In genomic region chr6:147849988-147850387, GRCm38 (mm10) we compare ENCODE assay signal across 22 mouse cellular contexts.
A peak's percentile ranks its signal among the peaks of the same experiment; 100 is the strongest.
DNase-seq lines count a peak whose midpoint lies in the region; TF ChIP-seq lines count a peak whose summit lies in the region.
"Had no signal": no experiment of that assay in that cellular context is flagged by ENCODE, and none has a peak within 500 bp of the region (broad histone marks: within the 10 kb centered on the region; RNA-seq: fewer than 3 reads in every experiment).

No protein-coding gene starts in this region.

- no peak overlapping the region for H3K4me2 ChIP-seq in CH12.LX (ENCODE audit: insufficient read depth, low read depth, poor library complexity, severe bottlenecking)

- no peak for DNase-seq in CH12.LX (ENCODE audit: extremely low read depth)
- DNase-seq in ES-E14 (ENCODE audit: low read depth, low spot score): no peak
- no peak for DNase-seq in MEL (ENCODE audit: low read depth, low spot score)
- no peak for DNase-seq in adrenal gland, postnatal 14 days
- DNase-seq in adipocyte (ENCODE audit: low spot score): no peak
- no peak for DNase-seq in layer of hippocampus, postnatal 14 days (ENCODE audit: low spot score in 2 of 2)
- DNase-seq: adrenal gland, adult 2 months; adrenal gland, adult 8-10 months; adrenal gland, postnatal 10 days; adrenal gland, postnatal 25 days; adrenal gland, postnatal 36 days; B cell, adult 2 months; cerebellum, adult 11 months; cerebellum, adult 11-12 months; cerebellum, adult 18-20 months; cerebellum, adult 2 months; cerebellum, adult 8-10 months; cerebellum, adult 9-10 months; cerebellum, adult 9-11 months; cerebellum, postnatal 10 days had no signal

- no peak for TF ChIP-seq RAD21 in CH12.LX (IDR thresholded peaks at IDR 0.05; ENCODE audit: low read depth, low read length)
- no peak for TF ChIP-seq RAD21 in MEL (IDR thresholded peaks at IDR 0.05; ENCODE audit: low read depth, low read length)

- TF ChIP-seq CTCF in CH12.LX (conservative IDR thresholded peaks at IDR 0.05 in 1 of 2, IDR thresholded peaks at IDR 0.05 in 1 of 2; ENCODE audit: low read depth in 2 of 2, low read length in 2 of 2) (no peak), MEL (IDR thresholded peaks at IDR 0.05 in 2 of 3, conservative IDR thresholded peaks at IDR 0.05 in 1 of 3; ENCODE audit: control insufficient read depth in 1 of 3, insufficient read depth in 1 of 3, low read depth in 2 of 3, low read length in 3 of 3, poor library complexity in 1 of 3, severe bottlenecking in 1 of 3) (no peak)

- TF ChIP-seq POLR2A in CH12.LX (IDR thresholded peaks at IDR 0.05; ENCODE audit: low read depth, low read length): no peak
- TF ChIP-seq POLR2A in MEL (IDR thresholded peaks at IDR 0.05; ENCODE audit: control insufficient read depth in 1 of 2, insufficient read depth in 1 of 2, low read depth in 1 of 2, low read length in 2 of 2, poor library complexity in 1 of 2): no peak

- no peak for TF ChIP-seq EP300 in CH12.LX (IDR thresholded peaks at IDR 0.05; ENCODE audit: low read length)
- TF ChIP-seq EP300 in MEL (IDR thresholded peaks at IDR 0.05; ENCODE audit: low read depth in 1 of 2, low read length in 2 of 2): no peak

- no peaks in the 10 kb centered on the region for H3K36me3 ChIP-seq in CH12.LX (replicated peaks in 1 of 2; ENCODE audit: control insufficient read depth in 1 of 2, insufficient read depth in 1 of 2, low read length in 1 of 2)
- H3K36me3 ChIP-seq in ES-E14 (ENCODE audit: control insufficient read depth, insufficient read depth, low read length, poor library complexity, severe bottlenecking): no peaks in the 10 kb centered on the region
- no peaks in the 10 kb centered on the region for H3K36me3 ChIP-seq in MEL (ENCODE audit: control insufficient read depth in 1 of 2, insufficient read depth in 2 of 2, low read length in 2 of 2)
- H3K36me3 ChIP-seq: G1E had no signal

- H3K9ac ChIP-seq in CH12.LX (ENCODE audit: insufficient read depth, low read depth) (no peak overlapping the region), ES-E14 (ENCODE audit: insufficient read depth, low read depth, low read length, poor library complexity, severe bottlenecking) (no peak overlapping the region), MEL (ENCODE audit: control insufficient read depth, low read depth, low read length, poor library complexity, severe bottlenecking) (no peak overlapping the region)

- H3K79me2 ChIP-seq in CH12.LX (replicated peaks; ENCODE audit: control insufficient read depth, extremely low read depth, insufficient read depth, poor library complexity, severe bottlenecking) (no peaks in the 10 kb centered on the region), MEL (ENCODE audit: control insufficient read depth, insufficient read depth, low read length, poor library complexity) (no peaks in the 10 kb centered on the region)

- in situ Hi-C loops in CH12.LX (cut with MboI; ENCODE audit: low pct_ligation_motif_present, low pct_unique_long_range_greater_than_20kb, low sequenced_read_pairs) (no loop called here), ES-E14 (cut with MboI; ENCODE audit: low sequenced_read_pairs in 2 of 2, unreplicated experiment in 2 of 2) (no loop called here)

- dilution Hi-C loops in CH12.LX (cut with MboI; ENCODE audit: extremely low pct_ligation_motif_present, extremely low pct_unique_long_range_greater_than_20kb, low sequenced_read_pairs): no loop called here

- no peak overlapping the region for H3K27ac ChIP-seq in CH12.LX (ENCODE audit: insufficient read depth, low read depth)
- no peak overlapping the region for H3K27ac ChIP-seq in ES-E14 (ENCODE audit: insufficient read depth, low read depth, low read length, poor library complexity, severe bottlenecking)
- no peak overlapping the region for H3K27ac ChIP-seq in MEL (ENCODE audit: control insufficient read depth, low read depth, low read length)

- H3K9me3 ChIP-seq in CH12.LX (replicated peaks; ENCODE audit: low read length) (no peaks in the 10 kb centered on the region), ES-E14 (ENCODE audit: control insufficient read depth, insufficient read depth, low read depth, low read length) (no peaks in the 10 kb centered on the region), MEL (replicated peaks; ENCODE audit: insufficient read depth, low read length) (no peaks in the 10 kb centered on the region)
- H3K9me3 ChIP-seq: G1E had no signal

- H3K4me3 ChIP-seq in CH12.LX (replicated peaks in 1 of 3; ENCODE audit: low read depth in 2 of 3, low read length in 2 of 3, poor library complexity in 1 of 3) (no peak overlapping the region), ES-E14 (ENCODE audit: insufficient read depth in 1 of 2, low read depth in 1 of 2, low read length in 2 of 2, poor library complexity in 1 of 2, severe bottlenecking in 1 of 2) (no peak overlapping the region), MEL (ENCODE audit: control insufficient read depth in 1 of 2, insufficient read depth in 1 of 2, low read depth in 2 of 2, low read length in 2 of 2) (no peak overlapping the region)

- H3K4me1 ChIP-seq in CH12.LX (ENCODE audit: control insufficient read depth in 1 of 2, insufficient read depth in 2 of 2): no peaks in the 10 kb centered on the region
- H3K4me1 ChIP-seq in ES-E14 (ENCODE audit: control insufficient read depth in 2 of 2, insufficient read depth in 2 of 2, low read length in 2 of 2, poor library complexity in 1 of 2): no peaks in the 10 kb centered on the region
- H3K4me1 ChIP-seq in MEL (ENCODE audit: control insufficient read depth in 1 of 2, insufficient read depth in 2 of 2, low read length in 2 of 2): no peaks in the 10 kb centered on the region

- no peaks in the 10 kb centered on the region for H3K27me3 ChIP-seq in CH12.LX (replicated peaks)
- no peaks in the 10 kb centered on the region for H3K27me3 ChIP-seq in MEL (ENCODE audit: control insufficient read depth in 1 of 2, insufficient read depth in 2 of 2, low read length in 2 of 2)
- H3K27me3 ChIP-seq: Patski had no signal

TF ChIP-seq in CH12.LX, 34 proteins besides CTCF, POLR2A, EP300 and RAD21:
- TF ChIP-seq ETS1 (conservative IDR thresholded peaks at IDR 0.05; ENCODE audit: low read depth, low read length): no peak
- peak; percentile 98 for TF ChIP-seq MAFK (IDR thresholded peaks at IDR 0.05; ENCODE audit: insufficient replicate concordance, low read length)

TF ChIP-seq in ES-E14, 5 proteins besides CTCF, POLR2A, EP300 and RAD21:
- TF ChIP-seq ZNF384 (IDR thresholded peaks at IDR 0.05; ENCODE audit: low read depth, low read length) (no peak), HCFC1 (IDR thresholded peaks at IDR 0.05; ENCODE audit: borderline replicate concordance, insufficient read depth, low read length) (no peak), CHD2 (IDR thresholded peaks at IDR 0.05; ENCODE audit: low read depth, low read length) (no peak), MAFK (IDR thresholded peaks at IDR 0.05; ENCODE audit: insufficient read depth, low read depth, low read length) (peak; percentile 97), ZC3H11A (IDR thresholded peaks at IDR 0.05; ENCODE audit: borderline replicate concordance, low read depth, low read length) (no peak)
TF ChIP-seq in ES-E14: peak in this region for 1.

TF ChIP-seq in MEL, 35 proteins besides CTCF, POLR2A, EP300 and RAD21:
- TF ChIP-seq MAFK (IDR thresholded peaks at IDR 0.05; ENCODE audit: borderline replicate concordance, low read depth, low read length) (peak; percentile 78), GATA1 (IDR thresholded peaks at IDR 0.05; ENCODE audit: low read depth, low read length) (no peak)

Comparison
In these comparisons a context has a peak if more than half of its experiments do, and no peak if none do; other contexts are left out.
1. Of the 35 proteins assayed by ChIP-seq in both MEL and CH12.LX: peak only in MEL: none; only in CH12.LX: none; in both: MAFK; in neither: 34.